Mouse (Mus musculus): ENCODE measurements around the gene Kndc1. TPM values are rescaled to one million over a fixed set of nuclear protein-coding genes. Genes with fewer than 3 reads are reported as not detected.

Gene Kndc1
- total RNA-seq, 1 experiment from 2014 or later: not detected

DNA sequence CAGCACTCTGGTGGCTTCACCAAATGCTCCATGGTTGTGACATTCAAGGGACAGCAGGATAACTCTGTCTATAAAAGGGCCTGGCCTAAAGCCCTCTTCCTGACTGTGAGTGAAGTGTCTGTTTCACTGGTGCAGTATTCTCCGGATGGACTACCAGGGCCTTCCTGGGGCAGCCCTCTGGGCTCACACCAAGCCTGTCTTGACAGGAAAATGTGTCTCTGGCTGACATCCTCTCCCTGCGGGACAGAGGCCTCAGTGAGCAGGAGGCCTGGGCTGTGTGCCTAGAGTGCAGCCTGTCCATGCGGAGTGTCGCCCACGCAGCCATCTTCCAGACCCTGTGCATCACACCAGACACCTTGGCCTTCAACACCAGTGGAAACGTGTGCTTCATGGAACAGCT, 6.4 kb downstream of the Kndc1 start:
- ATAC-seq (ENCODE audit: extremely low read depth, insufficient number of reproducible peaks, low FRiP score, poor library complexity, severe bottlenecking): no peak

DNA sequence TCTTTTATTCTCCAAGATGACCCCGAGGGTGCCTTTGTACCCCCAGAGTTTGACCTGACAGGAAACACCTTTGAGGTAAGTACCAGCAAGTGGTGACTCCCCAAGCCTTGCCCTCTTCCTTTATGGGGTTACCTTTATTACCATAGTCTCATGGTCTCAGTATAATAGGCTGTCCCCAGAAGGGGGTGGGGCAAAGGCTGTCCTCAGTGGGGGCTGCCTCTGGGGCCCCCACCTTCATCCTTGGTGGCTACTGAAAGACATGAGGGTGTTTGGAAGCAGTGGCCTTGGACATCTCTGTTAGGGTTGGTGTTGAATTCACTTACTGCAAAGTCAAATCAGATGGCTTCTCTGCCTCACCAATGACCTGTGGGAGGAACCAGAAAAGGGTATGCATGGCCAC, 7.5 kb downstream of the Kndc1 start:
- ATAC-seq (ENCODE audit: extremely low read depth, insufficient number of reproducible peaks, low FRiP score, poor library complexity, severe bottlenecking): no peak

DNA sequence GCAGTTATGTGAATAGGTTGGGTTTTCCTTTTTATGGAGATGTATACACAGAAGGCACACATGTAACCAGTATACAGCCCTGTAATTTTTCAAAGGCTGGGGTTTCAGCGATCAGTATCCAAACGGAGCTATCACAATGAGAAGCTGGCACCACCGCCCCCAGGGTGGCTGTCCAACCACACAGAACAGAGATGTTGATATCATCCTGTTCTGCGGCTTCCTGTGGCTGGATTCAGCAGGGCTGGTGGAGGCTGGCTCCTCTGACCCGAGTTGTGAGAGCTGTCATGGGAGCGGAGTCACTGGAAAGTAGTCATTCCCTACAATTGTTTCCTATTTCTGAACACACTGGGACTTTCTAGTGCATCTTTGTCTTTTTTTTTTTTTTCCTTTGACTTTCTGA, 10.8 kb downstream of the Kndc1 start:
- ATAC-seq (ENCODE audit: extremely low read depth, insufficient number of reproducible peaks, low FRiP score, poor library complexity, severe bottlenecking): no peak

DNA sequence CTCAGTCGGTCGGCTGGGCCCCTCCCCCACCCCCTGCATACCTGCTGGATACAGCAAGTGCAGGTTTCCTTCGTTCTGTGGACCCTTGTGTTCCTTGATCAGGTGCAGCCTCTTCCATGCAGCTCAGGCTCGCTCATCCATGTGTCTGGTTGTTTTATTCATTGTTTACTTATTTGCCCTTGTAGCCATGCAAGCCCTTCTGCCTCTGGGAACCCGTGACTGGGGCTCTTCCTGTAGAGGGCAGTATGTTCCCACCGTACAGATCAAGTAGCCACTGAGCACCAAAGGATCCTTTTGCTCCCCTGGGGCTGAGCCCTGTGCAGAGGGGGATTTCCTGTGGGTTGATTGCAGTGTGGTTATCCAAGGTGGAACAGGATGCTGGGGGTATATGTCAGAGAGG, 11.2 kb downstream of the Kndc1 start:
- ATAC-seq (ENCODE audit: extremely low read depth, insufficient number of reproducible peaks, low FRiP score, poor library complexity, severe bottlenecking): no peak

DNA sequence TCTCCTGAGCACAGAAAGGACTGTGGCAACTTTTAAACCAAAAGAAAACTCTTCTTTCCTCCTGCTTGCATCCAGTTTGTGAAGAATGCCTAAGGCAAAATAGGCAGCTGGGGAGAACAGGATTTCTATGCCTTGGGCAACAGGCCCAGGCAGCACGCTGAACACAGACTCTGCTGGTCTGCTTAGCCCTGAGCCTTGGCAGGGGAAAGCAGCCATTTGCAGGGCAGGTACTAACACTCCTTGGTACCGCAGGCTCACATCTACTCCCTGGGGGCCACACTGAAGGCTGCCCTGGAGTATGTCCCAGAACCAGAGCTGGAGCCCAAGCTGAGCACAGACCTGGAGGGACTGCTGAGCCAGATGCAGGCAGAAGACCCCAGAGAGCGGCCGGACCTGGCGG, 13.7 kb downstream of the Kndc1 start:
- no peak for ATAC-seq (ENCODE audit: extremely low read depth, insufficient number of reproducible peaks, low FRiP score, poor library complexity, severe bottlenecking)

DNA sequence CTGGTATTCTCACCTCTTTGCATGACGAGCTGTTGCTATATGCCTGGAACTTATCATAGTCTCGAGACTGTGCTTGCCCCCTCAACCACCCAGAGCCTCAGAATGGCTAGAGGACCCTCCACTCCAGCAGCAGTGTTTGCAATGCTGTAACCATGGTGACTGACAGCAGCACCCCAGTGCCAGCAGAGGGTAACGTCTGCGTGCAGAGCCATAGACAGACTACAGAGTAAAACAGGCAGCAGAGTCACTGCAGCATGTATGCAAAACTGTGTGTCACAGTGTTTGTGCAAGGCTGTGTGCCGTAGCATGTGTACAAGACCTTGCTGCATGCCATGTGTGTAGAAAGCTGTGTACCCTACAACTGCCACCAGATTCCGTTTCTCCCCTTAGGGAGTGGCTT, 15.0 kb downstream of the Kndc1 start:
- ATAC-seq (ENCODE audit: extremely low read depth, insufficient number of reproducible peaks, low FRiP score, poor library complexity, severe bottlenecking): no peak

DNA sequence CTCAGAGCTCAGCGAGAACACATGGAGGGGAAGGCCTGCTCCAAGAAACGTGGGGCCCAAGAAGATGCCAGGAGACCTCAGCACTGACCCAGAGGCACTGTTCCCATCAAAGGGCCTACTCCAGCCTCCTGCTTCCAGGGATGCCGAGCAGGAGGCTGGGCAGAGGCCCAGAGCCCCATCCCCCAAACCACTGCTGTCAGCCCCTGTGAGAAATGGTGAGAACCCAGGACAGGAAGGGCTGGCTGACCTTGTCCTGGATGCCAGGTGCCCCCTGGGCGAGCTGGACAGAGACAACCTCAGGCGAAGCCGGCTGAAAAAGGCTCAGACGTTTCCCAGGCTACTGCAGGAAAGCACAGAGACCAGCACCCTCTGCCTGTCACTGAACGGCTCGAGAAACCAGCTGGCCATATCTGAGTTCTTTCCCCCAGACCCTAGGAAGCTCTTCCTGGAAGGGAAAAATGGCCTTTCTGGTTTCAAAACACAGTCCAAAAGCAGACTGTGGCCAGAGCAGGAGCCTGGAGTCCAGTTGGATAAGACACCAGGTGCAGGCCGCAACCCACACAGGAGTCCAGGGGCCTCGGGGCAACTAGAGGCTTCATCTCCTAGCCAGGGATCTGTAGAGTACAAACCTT, 15.8 kb downstream of the Kndc1 start:
- no peak for ATAC-seq (ENCODE audit: extremely low read depth, insufficient number of reproducible peaks, low FRiP score, poor library complexity, severe bottlenecking)

DNA sequence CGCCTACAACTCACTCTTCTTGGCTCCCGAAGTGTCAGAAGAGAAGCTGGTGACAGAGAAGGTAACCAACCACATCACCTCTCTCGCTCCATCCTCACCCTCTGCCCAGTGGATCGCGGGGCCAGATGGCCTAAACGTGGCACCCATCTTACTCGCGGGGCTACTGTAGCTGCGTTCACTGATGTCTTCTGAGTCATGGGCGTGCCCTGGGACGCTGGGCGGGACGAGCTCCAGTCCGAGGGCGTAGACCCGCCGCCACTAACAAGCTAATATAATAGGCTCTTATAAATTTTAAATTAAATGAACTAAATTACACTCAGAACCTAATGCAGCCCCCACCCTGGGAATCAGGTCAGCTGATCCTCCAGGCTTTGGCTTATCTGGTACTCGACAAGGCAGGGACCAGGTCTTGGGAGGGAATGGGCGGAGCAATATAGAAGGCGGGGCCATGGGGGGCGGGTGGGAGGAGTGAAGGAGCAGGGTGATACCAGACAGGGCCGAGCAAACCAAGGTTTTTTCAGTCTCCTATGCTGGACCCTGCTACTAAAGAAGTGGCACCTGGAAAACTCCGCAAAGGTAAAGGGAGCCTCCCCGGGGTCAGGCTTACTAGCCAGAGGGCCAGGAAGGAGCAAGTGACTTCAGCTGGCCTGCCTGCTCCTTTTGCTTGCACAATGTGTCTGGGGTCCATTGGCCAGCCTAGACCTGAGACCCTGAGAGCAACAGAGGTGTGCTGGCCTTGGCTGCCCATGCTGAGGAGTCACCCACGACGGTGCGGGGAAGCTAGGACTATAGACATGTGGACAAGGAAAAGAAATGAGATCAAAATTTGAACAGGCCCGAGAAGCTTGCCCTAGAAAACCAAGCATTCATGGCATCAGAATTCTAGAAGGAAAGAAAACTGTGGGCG, 19.9 kb downstream of the Kndc1 start:
- ATAC-seq (ENCODE audit: extremely low read depth, insufficient number of reproducible peaks, low FRiP score, poor library complexity, severe bottlenecking): no peak

DNA sequence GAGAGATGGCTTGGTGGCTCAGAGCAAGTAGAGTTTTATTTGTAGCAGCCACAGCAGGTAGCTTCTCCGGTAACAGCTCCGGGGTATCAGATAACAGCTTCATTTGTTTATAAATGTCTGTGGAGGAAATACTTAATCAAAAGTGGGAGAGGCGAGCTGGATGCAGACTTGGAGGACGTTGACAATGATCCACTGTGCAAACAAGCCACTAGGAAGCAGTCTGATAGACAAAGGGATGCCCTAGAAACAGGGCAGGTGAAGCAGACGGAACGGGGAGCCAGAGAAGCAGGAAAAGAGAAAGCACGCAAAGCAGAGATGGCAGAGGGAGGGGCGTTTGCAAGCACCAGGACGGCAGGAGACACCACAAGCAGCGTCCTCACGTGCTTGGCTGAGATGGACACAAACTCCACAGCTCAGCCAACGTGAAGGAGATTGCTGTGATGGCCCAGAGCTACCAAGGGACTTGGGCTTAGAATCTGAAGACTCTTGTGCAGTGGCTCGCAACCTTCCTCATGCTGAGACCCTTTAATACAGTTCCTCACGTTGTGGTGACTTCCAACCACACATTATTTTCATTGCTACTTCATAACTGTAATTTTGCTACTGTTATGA, 21.3 kb downstream of the Kndc1 start:
- no peak for ATAC-seq (ENCODE audit: extremely low read depth, insufficient number of reproducible peaks, low FRiP score, poor library complexity, severe bottlenecking)

DNA sequence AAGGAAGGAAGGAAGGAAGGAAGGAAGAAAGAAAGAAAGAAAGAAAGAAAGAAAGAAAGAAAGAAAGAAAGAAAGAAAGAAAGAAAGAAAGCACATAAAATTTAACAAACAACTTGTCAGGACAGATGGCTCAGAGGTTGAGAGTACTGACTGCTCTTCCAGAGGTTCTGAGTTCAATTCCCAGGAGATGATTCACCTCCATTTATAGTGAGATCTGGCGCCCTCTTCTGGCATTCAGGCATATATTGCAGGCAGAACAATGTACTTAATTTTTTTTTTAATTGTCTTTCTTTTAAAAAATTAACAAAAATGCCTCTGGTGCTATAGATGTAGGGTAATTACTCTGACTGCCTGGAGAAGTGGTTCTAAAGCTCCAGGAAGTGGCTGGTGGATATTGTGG, 21.8 kb downstream of the Kndc1 start:
- ATAC-seq (ENCODE audit: extremely low read depth, insufficient number of reproducible peaks, low FRiP score, poor library complexity, severe bottlenecking): no peak

DNA sequence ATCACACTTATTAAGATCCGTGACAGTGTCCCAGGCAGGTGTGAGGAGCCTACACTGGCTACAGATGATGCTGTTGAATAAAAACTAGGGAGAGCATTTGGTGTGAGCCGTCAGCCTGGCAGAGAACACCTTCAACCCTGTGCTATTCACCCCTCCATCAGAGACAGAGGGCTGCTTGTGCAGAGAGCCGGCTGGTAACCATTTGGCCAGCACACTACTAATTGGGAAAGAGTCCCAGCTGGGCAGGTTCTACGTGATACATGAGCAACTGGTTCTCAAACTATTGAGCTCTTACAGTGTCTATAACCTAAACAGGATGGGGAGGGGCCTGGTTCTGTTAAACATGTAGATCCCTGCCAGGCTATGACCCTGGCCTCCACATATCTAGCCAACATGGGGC, 23.8 kb downstream of the Kndc1 start:
- ATAC-seq (ENCODE audit: extremely low read depth, insufficient number of reproducible peaks, low FRiP score, poor library complexity, severe bottlenecking): no peak

DNA sequence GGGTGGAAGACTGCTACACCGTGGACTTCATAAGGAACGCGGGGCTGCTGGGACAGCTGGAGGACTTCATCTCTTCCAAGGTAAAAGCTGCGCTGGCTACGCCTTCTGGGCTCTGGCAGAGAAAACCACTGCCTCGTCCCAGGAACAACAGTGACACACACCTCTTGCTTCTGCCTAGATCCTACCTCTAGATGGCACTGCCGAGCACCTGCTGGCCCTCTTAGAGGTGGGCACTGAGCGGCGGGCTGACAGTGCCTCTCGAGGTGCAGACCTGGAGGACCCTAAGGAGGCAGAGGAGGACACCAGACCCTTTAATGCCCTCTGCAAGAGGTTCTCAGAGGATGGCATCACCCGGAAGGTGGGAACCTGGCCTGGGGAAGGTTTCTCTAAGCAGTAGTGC, 36.2 kb downstream of the Kndc1 start:
- ATAC-seq (ENCODE audit: extremely low read depth, insufficient number of reproducible peaks, low FRiP score, poor library complexity, severe bottlenecking): 0 out of 2 replicates have a peak, but pooled peaks have one; percentile 24

DNA sequence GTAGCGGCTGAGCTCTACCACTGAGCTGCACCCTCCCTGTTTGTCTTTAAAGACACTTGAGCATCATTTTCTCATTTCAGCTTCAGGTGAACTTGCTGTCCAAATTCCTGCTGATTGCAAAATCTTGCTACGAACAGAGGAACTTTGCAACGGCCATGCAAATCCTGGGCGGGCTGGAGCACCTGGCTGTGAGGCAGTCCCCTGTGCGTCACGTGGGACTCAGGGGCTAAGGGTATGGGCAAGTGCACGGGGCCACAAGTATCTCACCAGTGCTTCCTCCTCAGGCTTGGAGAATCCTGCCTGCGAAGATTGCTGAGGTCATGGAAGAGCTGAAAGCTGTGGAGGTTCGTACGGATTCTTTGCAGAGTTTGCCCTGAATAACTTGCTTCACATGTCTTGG, 42.2 kb downstream of the Kndc1 start:
- no peak for ATAC-seq (ENCODE audit: extremely low read depth, insufficient number of reproducible peaks, low FRiP score, poor library complexity, severe bottlenecking)

DNA sequence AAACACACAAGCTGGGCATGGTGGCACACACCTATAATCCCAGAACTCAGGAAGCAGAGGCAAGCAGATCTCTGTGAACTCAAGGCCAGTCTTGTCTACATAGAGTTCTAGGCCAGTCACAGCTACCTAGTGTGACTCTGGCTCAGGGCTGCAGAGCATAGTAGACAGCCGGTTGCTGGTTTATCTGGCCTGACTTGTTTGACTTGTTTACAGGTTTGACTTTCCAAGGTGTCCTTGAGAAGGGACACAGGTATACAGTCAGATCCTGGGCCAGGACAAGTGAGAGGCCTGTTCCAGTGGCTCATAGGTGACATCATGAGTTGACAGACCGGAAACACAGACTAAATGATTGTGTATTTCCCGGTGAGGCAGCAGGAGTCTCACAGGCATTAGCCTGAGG, 42.6 kb downstream of the Kndc1 start:
- ATAC-seq (ENCODE audit: extremely low read depth, insufficient number of reproducible peaks, low FRiP score, poor library complexity, severe bottlenecking): no peak

DNA sequence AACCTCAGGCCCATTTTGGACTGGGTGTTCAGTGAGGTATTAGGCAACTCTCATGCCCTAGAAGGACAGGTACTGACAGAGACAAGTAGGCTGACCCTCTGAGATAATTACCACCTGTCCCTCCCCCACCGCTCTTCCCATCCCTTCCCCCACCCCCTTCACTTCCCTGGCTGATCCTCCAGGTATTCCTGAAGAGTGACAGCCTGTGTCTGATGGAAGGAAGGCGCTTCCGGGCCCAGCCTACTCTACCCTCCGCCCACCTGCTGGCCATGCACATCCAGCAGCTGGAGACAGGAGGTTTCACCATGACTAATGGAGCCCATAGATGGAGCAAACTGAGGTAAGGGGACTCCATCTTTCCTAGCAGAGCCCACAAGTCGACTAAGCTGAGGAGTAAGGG, 43.3 kb downstream of the Kndc1 start:
- ATAC-seq (ENCODE audit: extremely low read depth, insufficient number of reproducible peaks, low FRiP score, poor library complexity, severe bottlenecking): no peak

DNA sequence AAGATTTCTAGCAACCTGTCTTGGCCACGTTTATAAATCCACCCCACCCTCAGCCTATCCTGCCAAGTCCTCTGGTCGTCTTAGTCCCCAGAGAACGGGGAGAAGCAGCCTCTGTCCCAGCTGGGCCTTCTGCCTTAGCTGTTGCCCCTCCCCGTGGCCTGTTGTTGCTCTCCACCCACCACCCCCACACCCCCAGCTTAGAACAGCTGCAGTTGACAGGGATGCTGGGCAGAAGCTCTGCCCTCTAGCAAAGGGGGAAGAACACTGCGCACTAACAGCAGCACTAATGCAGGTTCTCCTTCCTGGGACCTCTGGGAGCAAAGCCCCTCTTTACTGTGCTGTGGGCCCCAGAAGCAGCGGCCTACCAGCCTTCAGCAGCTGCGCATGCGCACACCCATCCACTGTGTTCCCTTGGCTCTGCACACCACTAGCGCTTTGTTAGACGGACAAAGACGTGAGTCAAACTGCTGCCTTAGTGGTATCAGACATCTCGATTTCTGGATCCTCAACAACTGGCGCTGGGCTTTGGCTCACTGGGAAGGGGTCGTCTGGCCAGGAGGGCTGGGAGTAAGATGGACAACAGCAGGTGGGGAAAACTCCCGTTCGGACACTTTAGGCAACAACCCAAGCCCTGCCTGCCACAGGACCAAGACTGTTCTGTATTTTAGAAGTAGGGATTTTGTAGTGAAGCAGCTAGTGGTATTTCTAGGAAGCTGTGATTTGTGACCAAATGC, 46.1 kb downstream of the Kndc1 start:
- no peak for ATAC-seq (ENCODE audit: extremely low read depth, insufficient number of reproducible peaks, low FRiP score, poor library complexity, severe bottlenecking)

DNA sequence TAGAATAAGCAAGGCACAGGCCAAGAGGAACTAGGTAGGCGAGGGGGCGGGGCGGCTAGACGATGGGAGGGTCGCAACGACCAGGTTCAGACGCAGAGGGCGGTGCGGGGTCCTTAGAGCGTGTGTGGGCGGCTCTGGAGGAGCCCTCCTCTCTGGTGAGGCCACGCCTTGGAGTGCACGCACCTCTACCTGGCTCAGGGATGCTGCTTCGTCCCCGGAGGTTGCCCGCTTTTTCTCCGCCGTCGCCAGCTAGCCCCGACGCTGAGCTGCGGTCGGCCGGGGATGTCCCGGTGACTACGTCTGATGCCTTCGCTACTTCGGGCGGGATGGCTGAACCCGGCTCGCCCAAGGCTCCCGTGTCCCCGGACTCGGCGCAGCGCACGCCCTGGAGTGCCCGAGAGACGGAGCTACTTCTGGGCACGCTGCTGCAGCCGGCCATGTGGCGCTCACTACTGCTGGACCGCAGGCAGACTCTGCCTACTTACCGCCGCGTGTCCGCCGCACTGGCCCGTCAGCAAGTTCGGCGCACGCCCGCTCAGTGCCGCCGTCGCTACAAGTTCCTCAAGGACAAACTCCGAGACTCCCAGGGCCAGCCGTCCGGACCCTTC, 49.3 kb downstream of the Kndc1 start, which contains the start of gene Utf1:
TSS of gene Utf1 (plus strand) at position 116 of the 608 bp plus-strand sequence.
- peak; percentile 36; the same call in 1 of the 2 replicates for ATAC-seq (ENCODE audit: extremely low read depth, insufficient number of reproducible peaks, low FRiP score, poor library complexity, severe bottlenecking)

DNA sequence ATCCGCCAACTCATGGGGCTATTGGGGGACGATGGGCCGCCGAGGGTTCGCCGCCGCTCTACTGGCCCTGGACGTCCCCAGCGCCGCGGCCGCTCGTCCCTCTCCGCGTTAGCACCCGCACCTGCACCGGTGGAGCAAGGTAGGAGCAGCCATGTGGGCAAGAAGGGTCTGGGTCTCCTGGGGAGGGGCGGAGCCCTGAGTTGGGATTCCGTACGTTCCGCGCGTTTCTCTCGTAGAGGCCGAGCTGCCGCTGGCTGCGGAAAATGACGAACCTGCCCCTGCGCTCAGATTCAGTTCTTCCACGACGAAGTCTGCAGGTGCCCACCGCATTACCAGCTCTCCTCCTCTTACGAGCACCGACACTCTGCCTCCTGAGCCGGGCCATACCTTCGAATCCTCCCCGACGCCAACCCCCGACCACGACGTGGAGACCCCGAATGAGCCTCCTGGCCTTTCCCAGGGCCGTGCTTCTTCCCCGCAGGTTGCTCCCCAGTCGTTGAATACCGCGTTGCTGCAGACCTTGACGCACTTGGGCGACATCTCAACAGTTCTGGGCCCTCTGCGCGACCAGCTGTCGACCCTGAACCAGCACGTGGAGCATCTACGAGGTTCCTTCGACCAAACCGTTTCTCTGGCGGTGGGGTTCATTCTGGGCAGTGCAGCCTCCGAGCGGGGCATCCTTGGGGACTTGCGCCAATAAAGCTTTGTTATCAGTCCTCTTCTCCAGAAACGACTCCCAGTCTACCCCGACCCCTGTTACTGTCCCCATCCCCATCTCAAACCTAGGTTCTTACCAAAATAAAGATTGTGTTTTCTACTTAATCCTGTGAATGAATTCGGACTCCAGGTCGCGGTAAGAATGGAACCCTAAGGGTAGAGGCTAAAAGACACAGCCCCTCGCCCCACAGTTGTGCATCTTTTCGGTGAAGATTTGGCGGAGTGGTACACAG, 50.1 kb downstream of the Kndc1 start:
- ATAC-seq (ENCODE audit: extremely low read depth, insufficient number of reproducible peaks, low FRiP score, poor library complexity, severe bottlenecking): no peak

Data from neutrophil, adult 5-6 weeks (primary cell).